Mouse (Mus musculus): ENCODE measurements around the gene Gcc2.

DNA sequence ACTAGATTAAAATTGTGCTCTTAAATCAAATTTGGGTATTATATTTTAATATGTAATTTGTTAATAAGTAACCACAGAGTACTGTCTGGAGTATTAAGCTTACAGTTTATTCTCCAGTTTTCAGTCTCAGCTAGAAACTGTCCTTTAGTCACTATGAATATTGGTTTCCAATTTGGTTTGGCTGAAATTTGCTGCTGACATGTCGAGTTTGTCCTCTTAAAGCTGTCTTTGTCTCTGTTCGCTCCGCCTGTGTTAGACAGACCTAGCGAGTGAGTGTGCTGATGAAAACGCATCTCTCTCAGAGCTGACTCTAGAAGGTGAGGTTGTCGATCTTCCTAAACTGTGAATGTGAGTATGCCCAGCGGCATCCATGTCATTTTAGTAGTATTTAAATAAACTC lies 49.7 kb downstream of the Gcc2 start:
- TF ChIP-seq CTCF (conservative IDR thresholded peaks at IDR 0.05; ENCODE audit: low read length) = no peak
- no peak for TF ChIP-seq NANOG (IDR thresholded peaks at IDR 0.05; ENCODE audit: borderline replicate concordance, low read length)
- no peak for TF ChIP-seq POU5F1 (IDR thresholded peaks at IDR 0.05; ENCODE audit: borderline replicate concordance, low read length)
